ENCODE assay signal across 31 mouse cellular contexts in genomic region chr8:85086238-85086637, GRCm38 (mm10). TPM values are rescaled to one million over a fixed set of nuclear protein-coding genes. Genes with fewer than 3 reads are reported as not detected.
A peak's percentile ranks its signal among the peaks of the same experiment; 100 is the strongest.
DNase-seq lines count a peak whose midpoint lies in the region; ATAC-seq and TF ChIP-seq lines count a peak whose summit lies in the region.
"Had no signal": no experiment of that assay in that cellular context is flagged by ENCODE, and none has a peak within 500 bp of the region (broad histone marks: within the 10 kb centered on the region; RNA-seq: fewer than 3 reads in every experiment).

No protein-coding gene starts in this region.

- H3K4me3 ChIP-seq in intestine, postnatal 0 days (ENCODE audit: low read depth, low read length): no peak overlapping the region
- H3K4me3 ChIP-seq in intestine, embryonic 15.5 days (replicated peaks): no peak overlapping the region
- H3K4me3 ChIP-seq in liver, postnatal 0 days (ENCODE audit: low read depth, low read length): no peak overlapping the region
- no peak overlapping the region for H3K4me3 ChIP-seq in forebrain, embryonic 12.5 days (replicated peaks)
- H3K4me3 ChIP-seq: hindbrain, embryonic 15.5 days; limb, embryonic 13.5 days; midbrain, embryonic 13.5 days; myocyte; neural tube, embryonic 15.5 days had no signal

- H3K36me3 ChIP-seq in intestine, postnatal 0 days (ENCODE audit: control insufficient read depth, insufficient read depth): peaks cover 49% of the 10 kb centered on the region
- H3K36me3 ChIP-seq in intestine, embryonic 15.5 days: peaks cover 21% of the 10 kb centered on the region
- peaks cover 38% of the 10 kb centered on the region for H3K36me3 ChIP-seq in liver, postnatal 0 days (replicated peaks; ENCODE audit: insufficient read depth, low read length)
- peaks cover 37% of the 10 kb centered on the region for H3K36me3 ChIP-seq in forebrain, embryonic 12.5 days (replicated peaks)

- H3K27ac ChIP-seq in intestine, postnatal 0 days (ENCODE audit: low read depth, low read length): no peak overlapping the region
- H3K27ac ChIP-seq in intestine, embryonic 15.5 days: no peak overlapping the region
- H3K27ac ChIP-seq in liver, postnatal 0 days (ENCODE audit: low read depth): no peak overlapping the region
- H3K27ac ChIP-seq in forebrain, embryonic 12.5 days: no peak overlapping the region
- H3K27ac ChIP-seq: hindbrain, embryonic 15.5 days; limb, embryonic 13.5 days; midbrain, embryonic 13.5 days; neural tube, embryonic 15.5 days had no signal

- no peak for ATAC-seq in intestine, postnatal 0 days
- no peak for ATAC-seq in intestine, embryonic 15.5 days
- no peak for ATAC-seq in liver, postnatal 0 days
- ATAC-seq in forebrain, embryonic 12.5 days (ENCODE audit: low FRiP score): no peak
- ATAC-seq: activated CD4-positive, CD25-positive, alpha-beta regulatory T cell, adult 4 months; forebrain, postnatal 0 days; midbrain, embryonic 13.5 days had no signal

- peaks cover 7% of the 10 kb centered on the region; the same call in 1 of the 2 replicates for H3K4me1 ChIP-seq in intestine, postnatal 0 days (replicated peaks; ENCODE audit: control insufficient read depth, insufficient read depth, low read length)
- H3K4me1 ChIP-seq in intestine, embryonic 15.5 days (replicated peaks): peaks cover 19% of the 10 kb centered on the region
- H3K4me1 ChIP-seq in liver, postnatal 0 days (ENCODE audit: insufficient read depth): peaks cover 21% of the 10 kb centered on the region
- peaks cover 29% of the 10 kb centered on the region for H3K4me1 ChIP-seq in forebrain, embryonic 12.5 days

- H3K9me3 ChIP-seq in intestine, postnatal 0 days (ENCODE audit: control insufficient read depth): no peaks in the 10 kb centered on the region
- no peaks in the 10 kb centered on the region for H3K9me3 ChIP-seq in intestine, embryonic 15.5 days
- no peaks in the 10 kb centered on the region for H3K9me3 ChIP-seq in liver, postnatal 0 days (ENCODE audit: low read length)
- no peaks in the 10 kb centered on the region for H3K9me3 ChIP-seq in forebrain, embryonic 12.5 days
- H3K9me3 ChIP-seq: G1E; hindbrain, embryonic 15.5 days; limb, embryonic 13.5 days; midbrain, embryonic 13.5 days; neural tube, embryonic 15.5 days had no signal

- TF ChIP-seq CTCF in intestine, postnatal 0 days (IDR thresholded peaks at IDR 0.05; ENCODE audit: low read depth): peak; percentile 43
- peak; percentile 37; the same call in 1 of the 2 replicates for TF ChIP-seq CTCF in liver, postnatal 0 days (IDR thresholded peaks at IDR 0.05; ENCODE audit: low read depth)

- H3K27me3 ChIP-seq in intestine, postnatal 0 days (replicated peaks; ENCODE audit: control insufficient read depth, insufficient read depth, low read length): no peaks in the 10 kb centered on the region
- H3K27me3 ChIP-seq in intestine, embryonic 15.5 days (replicated peaks): no peaks in the 10 kb centered on the region
- H3K27me3 ChIP-seq in liver, postnatal 0 days (ENCODE audit: insufficient read depth, low read length): no peaks in the 10 kb centered on the region
- H3K27me3 ChIP-seq in forebrain, embryonic 12.5 days: no peaks in the 10 kb centered on the region
- H3K27me3 ChIP-seq: hindbrain, embryonic 15.5 days; limb, embryonic 13.5 days; midbrain, embryonic 13.5 days; neural tube, embryonic 15.5 days had no signal

- H3K9ac ChIP-seq in intestine, postnatal 0 days (ENCODE audit: low read depth, low read length): no peak overlapping the region
- no peak overlapping the region for H3K9ac ChIP-seq in intestine, embryonic 15.5 days
- no peak overlapping the region for H3K9ac ChIP-seq in liver, postnatal 0 days (replicated peaks)
- H3K9ac ChIP-seq in forebrain, embryonic 12.5 days: no peak overlapping the region
- H3K9ac ChIP-seq: forebrain, postnatal 0 days; hindbrain, embryonic 15.5 days; limb, embryonic 13.5 days; midbrain, embryonic 13.5 days; neural tube, embryonic 15.5 days had no signal

- no peak overlapping the region for H3K4me2 ChIP-seq in intestine, postnatal 0 days (replicated peaks; ENCODE audit: low read depth)
- no peak overlapping the region for H3K4me2 ChIP-seq in intestine, embryonic 15.5 days (replicated peaks)
- no peak overlapping the region for H3K4me2 ChIP-seq in liver, postnatal 0 days (ENCODE audit: low read depth, low read length)
- no peak overlapping the region for H3K4me2 ChIP-seq in forebrain, embryonic 12.5 days
- H3K4me2 ChIP-seq: hindbrain, embryonic 15.5 days; limb, embryonic 13.5 days; midbrain, embryonic 13.5 days; neural tube, embryonic 15.5 days had no signal

- DNase-seq in liver, postnatal 0 days: no peak
- DNase-seq in liver: no peak
- DNase-seq in thymus, postnatal 4 days: peak; percentile 36
- no peak for DNase-seq in thymus, postnatal 25 days
- no peak for DNase-seq in frontal cortex, postnatal 36 days (ENCODE audit: low spot score in 2 of 2)
- DNase-seq: adrenal gland, postnatal 10 days; cerebellum, adult 11 months; cerebellum, postnatal 14 days; embryo, embryonic 11 days; forebrain, postnatal 0 days; heart, adult 11 months; heart, postnatal 4 days; kidney, adult 11 months; right cerebral cortex, postnatal 14 days; spleen, adult 18-20 months; thymus, adult 18-20 months had no signal

- WGBS in intestine, postnatal 0 days: 82% methylated on average over 3 of the region's 3 CpGs
- WGBS in intestine, embryonic 15.5 days: 84% methylated on average over 3 of the region's 3 CpGs
- 69% methylated on average over 3 of the region's 3 CpGs for WGBS in liver, postnatal 0 days (ENCODE audit: insufficient replicate concordance)
- 80% methylated on average over 3 of the region's 3 CpGs for WGBS in forebrain, embryonic 12.5 days

- no peak for TF ChIP-seq EP300 in liver, postnatal 0 days (IDR thresholded peaks at IDR 0.05; ENCODE audit: low read depth)

RNA-seq across cellular contexts. Expression of gene Man2b1, which starts 3.2 kb away (rescaled TPM):
- polyA plus RNA-seq in intestine, postnatal 0 days (2015; fragmentation: Nextera tagmentation; extraction: Ambion mirVana): 80.9 and 87.5 TPM in 2 replicates
- polyA plus RNA-seq in intestine, embryonic 15.5 days (2015; fragmentation: Nextera tagmentation; extraction: Ambion mirVana): 55.4 and 55.7 TPM in 2 replicates
- 42.6 and 44.6 TPM in 2 replicates for polyA plus RNA-seq in liver, postnatal 0 days (2015; fragmentation: Nextera tagmentation; extraction: Ambion mirVana)
- 14.9 and 17.8 TPM in 2 replicates for polyA plus RNA-seq in forebrain, embryonic 12.5 days (2016; fragmentation: Nextera tagmentation; extraction: Ambion mirVana)

RNA-seq across cellular contexts. Expression of gene Wdr83, which starts 5.1 kb away (rescaled TPM):
- polyA plus RNA-seq in intestine, postnatal 0 days (2015; fragmentation: Nextera tagmentation; extraction: Ambion mirVana): 23.0 and 25.5 TPM in 2 replicates
- polyA plus RNA-seq in intestine, embryonic 15.5 days (2015; fragmentation: Nextera tagmentation; extraction: Ambion mirVana): 35.7 and 42.9 TPM in 2 replicates
- polyA plus RNA-seq in liver, postnatal 0 days (2015; fragmentation: Nextera tagmentation; extraction: Ambion mirVana): 17.6 and 18.4 TPM in 2 replicates
- 48.2 and 48.8 TPM in 2 replicates for polyA plus RNA-seq in forebrain, embryonic 12.5 days (2016; fragmentation: Nextera tagmentation; extraction: Ambion mirVana)

RNA-seq across cellular contexts. Expression of gene Wdr83os, which starts 5.7 kb away (rescaled TPM):
- polyA plus RNA-seq in intestine, postnatal 0 days (2015; fragmentation: Nextera tagmentation; extraction: Ambion mirVana): 93.1 and 93.6 TPM in 2 replicates
- 133 and 151 TPM in 2 replicates for polyA plus RNA-seq in intestine, embryonic 15.5 days (2015; fragmentation: Nextera tagmentation; extraction: Ambion mirVana)
- 63.5 and 66.8 TPM in 2 replicates for polyA plus RNA-seq in liver, postnatal 0 days (2015; fragmentation: Nextera tagmentation; extraction: Ambion mirVana)
- 117 and 118 TPM in 2 replicates for polyA plus RNA-seq in forebrain, embryonic 12.5 days (2016; fragmentation: Nextera tagmentation; extraction: Ambion mirVana)

RNA-seq across cellular contexts. Expression of gene Dhps, which starts 14.7 kb away (rescaled TPM):
- 46.6 and 54.9 TPM in 2 replicates for polyA plus RNA-seq in intestine, postnatal 0 days (2015; fragmentation: Nextera tagmentation; extraction: Ambion mirVana)
- 56.6 and 57.5 TPM in 2 replicates for polyA plus RNA-seq in intestine, embryonic 15.5 days (2015; fragmentation: Nextera tagmentation; extraction: Ambion mirVana)
- 24.8 and 27.7 TPM in 2 replicates for polyA plus RNA-seq in liver, postnatal 0 days (2015; fragmentation: Nextera tagmentation; extraction: Ambion mirVana)
- polyA plus RNA-seq in forebrain, embryonic 12.5 days (2016; fragmentation: Nextera tagmentation; extraction: Ambion mirVana): 74.2 and 82.3 TPM in 2 replicates

RNA-seq across cellular contexts. Expression of gene Gm5741, which starts 18.5 kb away (rescaled TPM):
- polyA plus RNA-seq in intestine, postnatal 0 days (2015; fragmentation: Nextera tagmentation; extraction: Ambion mirVana): 0.60 TPM in 1 of 2 replicates, not detected in the other
- polyA plus RNA-seq in intestine, embryonic 15.5 days (2015; fragmentation: Nextera tagmentation; extraction: Ambion mirVana): not detected in 2 replicates
- not detected in 2 replicates for polyA plus RNA-seq in liver, postnatal 0 days (2015; fragmentation: Nextera tagmentation; extraction: Ambion mirVana)
- 1.3 TPM in 1 of 2 replicates, not detected in the other for polyA plus RNA-seq in forebrain, embryonic 12.5 days (2016; fragmentation: Nextera tagmentation; extraction: Ambion mirVana)
- polyA plus RNA-seq: activated CD4-positive, CD25-positive, alpha-beta regulatory T cell, adult 4 months; brain, embryonic 14.5 days; C2C12; heart, embryonic 14.5 days; liver, embryonic 16.5 days; stomach, embryonic 14.5 days had no signal
